Comparison of ENCODE assay signal across 22 mouse cellular contexts in the genomic region with DNA sequence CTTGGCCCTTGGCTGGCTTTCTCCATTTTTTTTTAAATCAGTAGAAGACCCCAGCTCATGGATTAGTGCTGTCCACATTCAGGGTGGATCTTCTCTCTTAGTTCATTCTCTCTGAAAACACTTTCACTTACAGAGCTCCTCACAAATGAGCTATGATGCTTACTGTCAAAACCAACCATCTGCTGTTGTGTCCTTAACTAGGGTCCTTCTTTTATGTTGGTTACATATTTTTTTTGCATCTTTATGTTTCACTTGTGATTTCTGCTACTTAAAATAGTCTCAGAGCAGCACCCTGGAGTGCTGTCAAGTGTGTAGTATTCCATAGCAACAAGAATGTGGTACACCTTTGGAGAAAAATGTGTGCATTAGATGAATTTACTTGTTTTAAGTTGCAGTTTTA. TPM values are rescaled to one million over a fixed set of nuclear protein-coding genes. Genes with fewer than 3 reads are reported as not detected.
"Had no signal": no experiment of that assay in that cellular context is flagged by ENCODE, and none has a peak within 500 bp of the region (broad histone marks: within the 10 kb centered on the region; RNA-seq: fewer than 3 reads in every experiment).

No protein-coding gene starts in this region.

- DNase-seq: kidney, adult 2 months; kidney, postnatal 10 days; kidney, postnatal 4 days; left cerebral cortex, postnatal 4 days; liver, postnatal 0 days; lung, embryonic 14.5 days; retina, postnatal 1 day; right cerebral cortex, postnatal 25 days; thymus, adult 2 months; thymus, postnatal 14 days; thymus, postnatal 4 days had no signal

- H3K9ac ChIP-seq: liver, embryonic 14.5 days; liver, postnatal 0 days; lung, embryonic 14.5 days; midbrain, embryonic 13.5 days; neural tube, embryonic 13.5 days had no signal

- H3K4me1 ChIP-seq: megakaryocyte, embryonic 14.5 days had no signal

- ATAC-seq: intestine, postnatal 0 days; liver, postnatal 0 days; lung, postnatal 0 days; midbrain, embryonic 13.5 days; midbrain, embryonic 16.5 days had no signal

- H3K27me3 ChIP-seq: megakaryocyte, embryonic 14.5 days; midbrain, embryonic 13.5 days; neural tube, embryonic 13.5 days had no signal

- H3K4me2 ChIP-seq: liver, embryonic 11.5 days; lung, embryonic 14.5 days; midbrain, embryonic 13.5 days; neural tube, embryonic 13.5 days had no signal

- H3K9me3 ChIP-seq: megakaryocyte, embryonic 14.5 days; midbrain, embryonic 10.5 days; midbrain, embryonic 13.5 days; neural tube, embryonic 13.5 days had no signal

- H3K27ac ChIP-seq: liver, embryonic 14.5 days; macrophage; midbrain, embryonic 10.5 days; midbrain, embryonic 13.5 days; neural tube, embryonic 13.5 days had no signal

- H3K36me3 ChIP-seq: midbrain, embryonic 10.5 days; midbrain, embryonic 13.5 days; neural tube, embryonic 13.5 days had no signal

- H3K4me3 ChIP-seq: megakaryocyte, embryonic 14.5 days; midbrain, embryonic 10.5 days; midbrain, embryonic 13.5 days; myocyte; neural tube, embryonic 13.5 days had no signal

RNA-seq across cellular contexts. Expression of a gene that starts 60.0 kb away (rescaled TPM):
- polyA plus RNA-seq: macrophage had no signal
